Mouse (Mus musculus) brain, embryonic 14.5 days (tissue): Measurements from ENCODE around the gene Tnfrsf25. TPM values are rescaled to one million over a fixed set of nuclear protein-coding genes. Genes with fewer than 3 reads are reported as not detected.

Experiments
- DNase-seq: peaks from one replicate; pipeline ENCODE4 v3.0.0-alpha.2; 2011; ENCODE audit warnings: low read depth
- CTCF ChIP-seq: fragments of 200-500 bp; IDR thresholded peaks from 2 replicates; pipeline ENCODE4 v1.5.1; 2012; ENCODE audit warnings: inconsistent platforms, mild to moderate bottlenecking, moderate library complexity, borderline replicate concordance; ENCODE audit not compliant: insufficient read depth, insufficient read length; ENCODE audit errors: extremely low read depth
- POLR2A ChIP-seq: fragments of 200-500 bp; IDR thresholded peaks from 2 replicates; pipeline ENCODE4 v1.6.1; 2012; ENCODE audit warnings: mild to moderate bottlenecking, inconsistent platforms, borderline replicate concordance; ENCODE audit not compliant: poor library complexity, insufficient read depth, insufficient read length, severe bottlenecking; ENCODE audit errors: extremely low read depth
- polyA plus RNA-seq: library from polyadenylated mRNA; depleted of rRNA; stranded (reverse); fragments of >200 nt; gene quantifications from 2 replicates; pipeline ENCODE4 v1.2.3, GENCODE M21; 2012

Tnfrsf25 gene
- polyA plus RNA-seq, 1 experiment = 4.4 TPM

GRCm38 (mm10) chr4:152143632-152144031, 27.9 kb downstream of the Tnfrsf25 start:
- DNase-seq = no peak
- peak; percentile 15; the same call in 1 of the 2 replicates for TF ChIP-seq CTCF
- TF ChIP-seq POLR2A = no peak

GRCm38 (mm10) chr4:152145473-152145872, 29.7 kb downstream of the Tnfrsf25 start:
- TF ChIP-seq CTCF (no peak), POLR2A (no peak)
- DNase-seq = no peak

GRCm38 (mm10) chr4:152146033-152146827, 30.5 kb downstream of the Tnfrsf25 start:
- TF ChIP-seq POLR2A = no peak
- TF ChIP-seq CTCF = no peak
- no peak for DNase-seq

- no peak for TF ChIP-seq CTCF
- TF ChIP-seq POLR2A = no peak
- no peak for DNase-seq
Observed at GRCm38 (mm10) chr4:152150546-152150945, 34.8 kb downstream of the Tnfrsf25 start.

GRCm38 (mm10) chr4:152151451-152151965, 35.8 kb downstream of the Tnfrsf25 start:
- no peak for DNase-seq
- TF ChIP-seq POLR2A = no peak
- no peak for TF ChIP-seq CTCF

GRCm38 (mm10) chr4:152151966-152152544, 36.3 kb downstream of the Tnfrsf25 start, which contains the start of gene Espn:
TSS of gene Espn (minus strand) at chr4:152152371.
- peak; percentile 74 for DNase-seq
- no peak for TF ChIP-seq CTCF
- no peak for TF ChIP-seq POLR2A

GRCm38 (mm10) chr4:152153771-152154177, 38.0 kb downstream of the Tnfrsf25 start:
- TF ChIP-seq POLR2A = no peak
- peak; percentile 92 for TF ChIP-seq CTCF
- DNase-seq = peak; percentile 72

- DNase-seq = no peak
- no peak for TF ChIP-seq CTCF
- TF ChIP-seq POLR2A = no peak
Observed at GRCm38 (mm10) chr4:152155019-152155418, 39.3 kb downstream of the Tnfrsf25 start.

DNA sequence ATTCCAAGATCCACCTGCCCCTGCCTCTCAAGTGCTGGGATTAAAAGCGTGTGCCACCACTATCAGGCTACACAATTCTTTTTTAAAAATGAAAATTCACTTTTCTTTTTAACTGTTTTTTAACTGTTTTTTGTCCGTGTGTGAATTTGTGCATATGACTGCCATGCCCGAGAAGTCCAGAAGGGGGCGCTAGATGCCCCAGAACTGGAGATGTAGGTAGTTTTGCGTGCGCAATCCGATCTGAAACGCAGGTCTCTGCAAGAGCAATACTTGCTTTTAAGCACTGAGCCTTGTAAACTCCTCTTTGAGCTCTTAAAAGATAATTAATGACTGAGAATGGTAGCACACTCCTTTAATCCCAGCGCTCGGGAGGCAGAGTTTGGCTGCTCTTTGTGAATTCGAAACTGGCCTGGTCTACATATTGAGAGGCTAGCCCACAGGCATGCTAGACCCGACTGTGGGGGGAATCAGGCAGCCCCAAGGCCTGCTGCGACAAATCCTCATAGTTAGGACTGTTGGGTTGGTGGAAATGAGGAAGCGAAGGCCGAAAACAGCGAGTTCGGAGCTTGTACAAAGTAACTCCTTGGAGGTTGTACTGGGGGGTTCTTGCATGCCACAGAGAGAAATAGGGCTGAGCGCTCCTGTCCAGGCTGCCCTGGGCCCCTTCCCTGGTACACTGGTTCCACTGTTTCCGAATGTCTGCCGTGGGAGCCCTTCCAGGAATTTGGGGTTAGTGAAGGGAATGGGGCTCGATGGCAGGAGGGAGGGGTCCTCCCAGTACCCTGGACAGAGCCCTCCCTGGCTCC, 42.2 kb downstream of the Tnfrsf25 start:
- TF ChIP-seq POLR2A (no peak), CTCF (peak; percentile 74)
- peak; percentile 50 for DNase-seq

- no peak for TF ChIP-seq CTCF
- no peak for TF ChIP-seq POLR2A
- no peak for DNase-seq
Observed at GRCm38 (mm10) chr4:152158585-152159284, 43.0 kb downstream of the Tnfrsf25 start, which contains the start of gene Hes2. TSS of gene Hes2 (plus strand) at chr4:152158867.
